Mouse (Mus musculus): ENCODE measurements around the gene Tacr1. TPM values are rescaled to one million over a fixed set of nuclear protein-coding genes. Genes with fewer than 3 reads are reported as not detected.

Tacr1 gene
- polyA plus RNA-seq, 1 experiment from 2014 or later, result 0.09 TPM

DNA sequence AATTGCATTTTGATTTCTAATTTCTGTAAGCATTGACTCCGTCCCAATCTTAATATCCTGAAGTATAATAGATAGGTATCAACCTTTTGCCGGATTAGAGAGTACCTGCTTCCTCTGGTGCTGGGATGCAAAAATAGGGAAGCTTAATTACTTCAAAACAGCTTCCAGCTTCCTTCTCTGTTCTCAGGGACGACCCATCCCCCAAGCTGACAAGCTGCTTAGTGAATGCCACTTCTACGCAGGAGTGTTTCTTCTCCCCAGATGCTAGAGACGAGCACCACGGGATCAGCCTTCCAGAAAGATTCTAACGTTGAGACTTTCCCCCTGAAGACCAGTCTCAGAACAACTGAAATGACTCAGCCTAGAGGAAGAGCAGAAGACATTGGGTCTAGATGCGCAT lies 134.5 kb downstream of the Tacr1 start:
- Histone ChIP-seq H3K4me3 (ENCODE audit: control insufficient read depth in 1 of 2, insufficient read depth in 1 of 2, low read depth in 1 of 2, low read length in 2 of 2) (no peak overlapping the region), H3K4me1 (ENCODE audit: control insufficient read depth in 2 of 2, insufficient read depth in 2 of 2, low read length in 2 of 2) (no peaks in the 10 kb centered on the region), H3K4me2 (ENCODE audit: low read length) (no peak overlapping the region), H3K9ac (ENCODE audit: low read length) (no peak overlapping the region), H3K27me3 (ENCODE audit: control insufficient read depth, insufficient read depth, low read length) (no peaks in the 10 kb centered on the region), H3K9me3 (ENCODE audit: control insufficient read depth, low read length) (no peaks in the 10 kb centered on the region), H3K36me3 (ENCODE audit: control insufficient read depth, insufficient read depth, low read length) (no peaks in the 10 kb centered on the region), H3K27ac (replicated peaks in 1 of 2; ENCODE audit: control insufficient read depth in 1 of 2, insufficient read depth in 1 of 2, low read depth in 2 of 2, low read length in 2 of 2) (no peak overlapping the region)
- WGBS, result 47% methylated on average over 8 of the region's 8 CpGs
- no peak for ATAC-seq (ENCODE audit: insufficient number of reproducible peaks, insufficient read depth, low FRiP score, low read depth)

DNA sequence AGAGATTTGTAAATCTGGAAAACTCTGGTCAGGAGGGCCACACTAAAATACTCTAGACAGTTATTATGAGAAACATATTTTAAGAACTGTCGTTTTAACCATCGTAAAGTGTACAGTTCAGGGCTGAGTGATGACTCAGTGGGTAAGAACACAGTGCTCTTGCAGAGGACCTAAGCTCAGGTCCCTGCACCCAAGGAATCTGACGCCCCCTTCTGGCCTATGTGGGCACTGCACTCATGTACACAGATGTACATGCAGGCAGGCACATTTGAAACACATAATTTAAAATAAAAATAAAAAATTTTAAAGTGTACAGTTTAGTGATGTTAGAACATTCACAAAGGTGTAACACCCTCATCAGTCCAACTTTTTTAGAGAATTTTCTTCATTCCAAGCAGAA lies 147.1 kb downstream of the Tacr1 start:
- no peaks in the 10 kb centered on the region for H3K27me3 ChIP-seq (ENCODE audit: control insufficient read depth, insufficient read depth, low read length)
- H3K4me1 ChIP-seq (ENCODE audit: control insufficient read depth in 2 of 2, insufficient read depth in 2 of 2, low read length in 2 of 2), result no peaks in the 10 kb centered on the region
- peaks cover 4% of the 10 kb centered on the region for H3K9me3 ChIP-seq (ENCODE audit: control insufficient read depth, low read length)
- no peak overlapping the region for H3K4me2 ChIP-seq (ENCODE audit: low read length)
- no peak overlapping the region for H3K27ac ChIP-seq (replicated peaks in 1 of 2; ENCODE audit: control insufficient read depth in 1 of 2, insufficient read depth in 1 of 2, low read depth in 2 of 2, low read length in 2 of 2)
- H3K4me3 ChIP-seq (ENCODE audit: control insufficient read depth in 1 of 2, insufficient read depth in 1 of 2, low read depth in 1 of 2, low read length in 2 of 2), result no peak overlapping the region
- no peaks in the 10 kb centered on the region for H3K36me3 ChIP-seq (ENCODE audit: control insufficient read depth, insufficient read depth, low read length)
- no peak for ATAC-seq (ENCODE audit: insufficient number of reproducible peaks, insufficient read depth, low FRiP score, low read depth)
- 57% methylated on average over 3 of the region's 3 CpGs for WGBS
- no peak overlapping the region for H3K9ac ChIP-seq (ENCODE audit: low read length)

DNA sequence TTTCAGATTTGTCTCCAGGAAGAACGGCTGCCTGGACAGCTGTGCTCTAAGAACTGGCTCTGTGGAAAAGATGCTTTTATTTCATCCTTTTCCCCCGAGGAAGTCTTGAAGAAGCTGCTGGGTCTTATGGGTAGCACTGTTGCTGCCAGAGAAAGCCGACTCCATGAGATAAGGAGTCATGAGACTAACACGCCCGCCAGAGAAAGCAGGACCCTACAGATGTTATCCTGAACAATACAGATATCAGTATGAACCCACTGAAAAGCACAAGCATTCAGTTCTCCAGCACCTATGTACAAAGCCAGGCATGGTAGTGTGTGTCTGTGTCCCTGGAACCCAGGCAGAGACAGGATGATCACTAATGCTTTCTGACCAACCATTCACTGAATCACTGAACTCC lies 173.3 kb downstream of the Tacr1 start:
- Histone ChIP-seq H3K4me1 (ENCODE audit: control insufficient read depth in 2 of 2, insufficient read depth in 2 of 2, low read length in 2 of 2) (no peaks in the 10 kb centered on the region), H3K36me3 (ENCODE audit: control insufficient read depth, insufficient read depth, low read length) (no peaks in the 10 kb centered on the region), H3K4me2 (ENCODE audit: low read length) (no peak overlapping the region), H3K27ac (replicated peaks in 1 of 2; ENCODE audit: control insufficient read depth in 1 of 2, insufficient read depth in 1 of 2, low read depth in 2 of 2, low read length in 2 of 2) (no peak overlapping the region), H3K27me3 (ENCODE audit: control insufficient read depth, insufficient read depth, low read length) (0 out of 2 replicates have a peak, but pooled peaks cover 3% of the 10 kb centered on the region), H3K9me3 (ENCODE audit: control insufficient read depth, low read length) (no peaks in the 10 kb centered on the region), H3K9ac (ENCODE audit: low read length) (no peak overlapping the region), H3K4me3 (ENCODE audit: control insufficient read depth in 1 of 2, insufficient read depth in 1 of 2, low read depth in 1 of 2, low read length in 2 of 2) (no peak overlapping the region)
- ATAC-seq (ENCODE audit: insufficient number of reproducible peaks, insufficient read depth, low FRiP score, low read depth), result no peak
- 42% methylated on average over 5 of the region's 5 CpGs for WGBS

DNA sequence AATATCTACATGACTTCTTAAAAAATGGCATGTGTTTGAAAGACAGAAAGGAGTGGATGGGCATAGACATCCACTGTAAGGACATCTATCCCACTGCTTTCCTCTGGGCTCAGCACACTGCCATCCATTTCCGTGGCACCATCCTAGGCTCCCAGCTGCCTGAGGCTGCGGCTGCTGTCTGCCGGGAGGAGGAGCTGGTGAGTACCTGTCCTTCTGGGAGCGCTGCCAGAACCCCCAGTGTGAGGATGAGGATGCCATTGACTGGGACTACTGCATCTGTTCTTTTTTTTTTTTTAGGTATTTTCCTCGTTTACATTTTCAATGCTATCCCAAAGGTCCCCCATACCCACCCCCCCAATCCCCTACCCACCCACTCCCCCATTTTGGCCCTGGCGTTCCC lies 183.3 kb downstream of the Tacr1 start:
- Histone ChIP-seq H3K4me1 (ENCODE audit: control insufficient read depth in 2 of 2, insufficient read depth in 2 of 2, low read length in 2 of 2) (no peaks in the 10 kb centered on the region), H3K27me3 (ENCODE audit: control insufficient read depth, insufficient read depth, low read length) (0 out of 2 replicates have a peak, but pooled peaks cover 3% of the 10 kb centered on the region), H3K4me2 (ENCODE audit: low read length) (no peak overlapping the region), H3K9ac (ENCODE audit: low read length) (no peak overlapping the region), H3K36me3 (ENCODE audit: control insufficient read depth, insufficient read depth, low read length) (no peaks in the 10 kb centered on the region), H3K27ac (replicated peaks in 1 of 2; ENCODE audit: control insufficient read depth in 1 of 2, insufficient read depth in 1 of 2, low read depth in 2 of 2, low read length in 2 of 2) (no peak overlapping the region), H3K4me3 (ENCODE audit: control insufficient read depth in 1 of 2, insufficient read depth in 1 of 2, low read depth in 1 of 2, low read length in 2 of 2) (no peak overlapping the region), H3K9me3 (ENCODE audit: control insufficient read depth, low read length) (no peaks in the 10 kb centered on the region)
- WGBS, result 42% methylated on average over 4 of the region's 6 CpGs
- no peak for ATAC-seq (ENCODE audit: insufficient number of reproducible peaks, insufficient read depth, low FRiP score, low read depth)

DNA sequence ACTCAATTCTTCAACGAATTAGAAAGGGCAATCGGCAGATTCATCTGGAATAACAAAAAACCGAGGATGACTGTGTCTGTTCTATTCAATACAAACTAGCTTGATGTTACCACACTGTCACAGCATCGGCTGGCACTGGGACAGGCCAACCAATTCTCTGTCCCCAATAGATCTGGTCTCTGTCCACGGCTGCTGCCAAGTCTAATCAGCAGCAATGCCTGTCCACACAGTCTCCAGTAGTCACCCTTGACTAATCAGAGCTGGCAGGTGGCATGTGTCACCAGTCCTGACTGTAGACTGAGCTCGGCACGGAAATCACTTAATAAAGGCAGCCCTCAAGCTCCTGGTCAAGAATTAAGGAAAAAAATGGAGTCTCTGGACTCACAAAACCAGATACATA lies 187.3 kb downstream of the Tacr1 start:
- no peak for ATAC-seq (ENCODE audit: insufficient number of reproducible peaks, insufficient read depth, low FRiP score, low read depth)
- 47% methylated on average over 7 of the region's 7 CpGs for WGBS
- no peaks in the 10 kb centered on the region for H3K36me3 ChIP-seq (ENCODE audit: control insufficient read depth, insufficient read depth, low read length)
- H3K27ac ChIP-seq (replicated peaks in 1 of 2; ENCODE audit: control insufficient read depth in 1 of 2, insufficient read depth in 1 of 2, low read depth in 2 of 2, low read length in 2 of 2), result no peak overlapping the region
- no peak overlapping the region for H3K4me2 ChIP-seq (ENCODE audit: low read length)
- H3K27me3 ChIP-seq (ENCODE audit: control insufficient read depth, insufficient read depth, low read length), result peaks cover 3% of the 10 kb centered on the region; the same call in 1 of the 2 replicates
- no peak overlapping the region for H3K9ac ChIP-seq (ENCODE audit: low read length)
- H3K9me3 ChIP-seq (ENCODE audit: control insufficient read depth, low read length), result no peaks in the 10 kb centered on the region
- H3K4me3 ChIP-seq (ENCODE audit: control insufficient read depth in 1 of 2, insufficient read depth in 1 of 2, low read depth in 1 of 2, low read length in 2 of 2), result no peak overlapping the region
- H3K4me1 ChIP-seq (ENCODE audit: control insufficient read depth in 2 of 2, insufficient read depth in 2 of 2, low read length in 2 of 2), result no peaks in the 10 kb centered on the region

DNA sequence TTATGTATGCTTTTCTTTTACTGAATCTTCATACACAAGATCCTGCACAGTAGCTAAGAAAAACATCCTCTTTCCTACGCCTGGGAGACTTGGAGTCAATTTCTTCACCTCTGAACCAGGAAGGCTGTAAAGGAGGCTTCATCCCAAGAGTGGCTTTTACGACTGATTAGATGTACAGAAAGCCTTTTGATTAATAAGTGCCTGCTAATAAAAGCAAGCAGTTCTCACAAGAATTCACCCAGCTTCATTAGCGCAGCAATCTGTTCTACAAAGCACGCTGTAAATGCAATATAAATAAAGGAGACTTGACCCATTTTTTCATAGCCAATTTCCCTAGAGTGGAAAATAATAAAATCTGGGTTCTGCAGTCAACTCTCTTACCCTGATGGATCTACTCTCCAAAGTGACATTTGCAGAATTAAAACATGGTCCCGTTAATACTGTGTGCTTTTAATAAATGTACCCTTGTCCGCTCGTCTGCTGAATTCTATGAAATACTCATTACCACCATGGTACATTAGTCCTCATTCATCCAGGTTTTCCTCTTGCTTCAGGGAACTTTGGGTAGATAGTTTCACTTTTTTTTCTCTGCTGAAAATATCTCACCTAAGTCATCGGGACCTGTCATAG lies 193.4 kb downstream of the Tacr1 start:
- H3K27ac ChIP-seq (replicated peaks in 1 of 2; ENCODE audit: control insufficient read depth in 1 of 2, insufficient read depth in 1 of 2, low read depth in 2 of 2, low read length in 2 of 2), result no peak overlapping the region
- ATAC-seq (ENCODE audit: insufficient number of reproducible peaks, insufficient read depth, low FRiP score, low read depth), result no peak
- H3K9ac ChIP-seq (ENCODE audit: low read length), result no peak overlapping the region
- H3K36me3 ChIP-seq (ENCODE audit: control insufficient read depth, insufficient read depth, low read length), result no peaks in the 10 kb centered on the region
- H3K4me3 ChIP-seq (ENCODE audit: control insufficient read depth in 1 of 2, insufficient read depth in 1 of 2, low read depth in 1 of 2, low read length in 2 of 2), result no peak overlapping the region
- 73% methylated on average over 8 of the region's 8 CpGs for WGBS
- H3K27me3 ChIP-seq (ENCODE audit: control insufficient read depth, insufficient read depth, low read length), result no peaks in the 10 kb centered on the region; the same call in 1 of the 2 replicates
- no peak overlapping the region for H3K4me2 ChIP-seq (ENCODE audit: low read length)
- no peaks in the 10 kb centered on the region for H3K4me1 ChIP-seq (ENCODE audit: control insufficient read depth in 2 of 2, insufficient read depth in 2 of 2, low read length in 2 of 2)
- H3K9me3 ChIP-seq (ENCODE audit: control insufficient read depth, low read length), result 0 out of 2 replicates have a peak, but pooled peaks cover 6% of the 10 kb centered on the region

DNA sequence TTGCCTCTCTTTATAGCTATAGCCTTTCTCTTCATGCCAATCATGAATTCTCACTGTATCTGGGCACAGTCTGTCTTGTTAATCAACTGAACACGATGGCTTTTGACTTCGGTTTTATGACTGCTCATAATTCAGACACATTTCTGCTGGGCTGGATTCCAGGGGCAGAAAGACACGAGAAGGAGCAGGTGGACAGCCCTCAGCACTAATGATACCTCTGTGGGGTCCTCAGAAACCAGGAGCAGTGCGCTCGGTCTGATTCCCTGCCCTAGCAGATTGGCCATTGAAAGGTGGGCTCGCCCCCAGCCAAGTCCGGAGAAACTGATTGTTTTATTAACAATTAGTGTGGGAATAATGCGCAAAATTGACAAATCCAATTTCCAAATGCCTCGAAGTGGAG lies 201.1 kb downstream of the Tacr1 start:
- H3K36me3 ChIP-seq (ENCODE audit: control insufficient read depth, insufficient read depth, low read length), result no peaks in the 10 kb centered on the region
- no peaks in the 10 kb centered on the region for H3K4me1 ChIP-seq (ENCODE audit: control insufficient read depth in 2 of 2, insufficient read depth in 2 of 2, low read length in 2 of 2)
- no peaks in the 10 kb centered on the region for H3K27me3 ChIP-seq (ENCODE audit: control insufficient read depth, insufficient read depth, low read length)
- WGBS, result 81% methylated on average over 9 of the region's 9 CpGs
- H3K4me3 ChIP-seq (ENCODE audit: control insufficient read depth in 1 of 2, insufficient read depth in 1 of 2, low read depth in 1 of 2, low read length in 2 of 2), result no peak overlapping the region
- H3K27ac ChIP-seq (replicated peaks in 1 of 2; ENCODE audit: control insufficient read depth in 1 of 2, insufficient read depth in 1 of 2, low read depth in 2 of 2, low read length in 2 of 2), result no peak overlapping the region
- H3K9ac ChIP-seq (ENCODE audit: low read length), result no peak overlapping the region
- no peak for ATAC-seq (ENCODE audit: insufficient number of reproducible peaks, insufficient read depth, low FRiP score, low read depth)
- no peaks in the 10 kb centered on the region for H3K9me3 ChIP-seq (ENCODE audit: control insufficient read depth, low read length)
- H3K4me2 ChIP-seq (ENCODE audit: low read length), result no peak overlapping the region

DNA sequence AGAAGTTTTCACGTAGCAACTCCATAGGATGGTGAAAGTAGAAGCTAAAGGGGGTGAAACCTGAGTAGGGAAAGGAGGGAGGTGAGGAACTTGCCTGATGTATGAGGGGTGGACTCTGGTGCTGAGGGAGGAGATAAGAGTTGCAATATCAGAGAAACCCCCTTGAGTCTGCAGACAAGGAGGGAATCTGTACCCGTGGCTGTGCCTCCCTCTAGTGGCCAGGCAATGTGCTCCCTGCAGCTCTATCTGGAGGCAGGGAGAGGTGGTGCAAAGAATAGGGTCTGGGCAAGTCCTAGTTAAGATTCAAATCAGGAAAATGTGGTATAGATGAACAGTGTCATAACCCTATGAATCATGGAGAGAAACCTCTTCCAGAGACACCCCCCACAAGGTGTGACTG lies 201.5 kb downstream of the Tacr1 start:
- Histone ChIP-seq H3K4me3 (ENCODE audit: control insufficient read depth in 1 of 2, insufficient read depth in 1 of 2, low read depth in 1 of 2, low read length in 2 of 2) (no peak overlapping the region), H3K27ac (replicated peaks in 1 of 2; ENCODE audit: control insufficient read depth in 1 of 2, insufficient read depth in 1 of 2, low read depth in 2 of 2, low read length in 2 of 2) (no peak overlapping the region), H3K36me3 (ENCODE audit: control insufficient read depth, insufficient read depth, low read length) (no peaks in the 10 kb centered on the region), H3K9me3 (ENCODE audit: control insufficient read depth, low read length) (no peaks in the 10 kb centered on the region), H3K9ac (ENCODE audit: low read length) (no peak overlapping the region), H3K4me1 (ENCODE audit: control insufficient read depth in 2 of 2, insufficient read depth in 2 of 2, low read length in 2 of 2) (no peaks in the 10 kb centered on the region), H3K27me3 (ENCODE audit: control insufficient read depth, insufficient read depth, low read length) (no peaks in the 10 kb centered on the region), H3K4me2 (ENCODE audit: low read length) (no peak overlapping the region)
- 40% methylated on average over 2 of the region's 2 CpGs for WGBS
- no peak for ATAC-seq (ENCODE audit: insufficient number of reproducible peaks, insufficient read depth, low FRiP score, low read depth)
